Mouse (Mus musculus) kidney, adult 2 months (tissue): Measurements from ENCODE around the gene Sstr3. TPM values are rescaled to one million over a fixed set of nuclear protein-coding genes. Genes with fewer than 3 reads are reported as not detected.

ENCODE experiments used
- DNase-seq: peaks from one replicate; pipeline ENCODE4 v3.0.0; 2021
- H3K27ac ChIP-seq: fragments of 200-500 bp; 2 replicates; pipeline ENCODE4 v1.5.1; 2012; ENCODE audit warnings: low read depth, low read length, control low read depth, inconsistent platforms; ENCODE audit not compliant: insufficient read depth
- H3K27me3 ChIP-seq: fragments of 200-500 bp; replicated peaks from 2 replicates; pipeline ENCODE4 v1.6.1; 2012; ENCODE audit warnings: mild to moderate bottlenecking, moderate library complexity, low read length, inconsistent platforms; ENCODE audit not compliant: control insufficient read depth, insufficient read depth
- H3K36me3 ChIP-seq: fragments of 200-500 bp; 2 replicates; pipeline ENCODE4 v1.6.1; 2012; ENCODE audit warnings: mild to moderate bottlenecking, moderate library complexity, low read length, inconsistent platforms; ENCODE audit not compliant: control insufficient read depth, insufficient read depth
- H3K4me1 ChIP-seq: fragments of 200-500 bp; 2 replicates; pipeline ENCODE4 v1.6.1; 2011; ENCODE audit warnings: low read length; ENCODE audit not compliant: control insufficient read depth, insufficient read depth
- H3K4me3 ChIP-seq: fragments of 200-500 bp; 2 replicates; pipeline ENCODE4 v1.5.1; 2011; ENCODE audit warnings: mild to moderate bottlenecking, low read depth, low read length, control low read depth; ENCODE audit not compliant: insufficient read depth
- CTCF ChIP-seq: fragments of 200-500 bp; conservative IDR thresholded peaks from 2 replicates; pipeline ENCODE4 v1.5.1; 2011; ENCODE audit warnings: low read depth, mild to moderate bottlenecking, control low read depth, low read length, moderate library complexity, mixed read lengths; ENCODE audit not compliant: insufficient read depth, insufficient read length
- POLR2A ChIP-seq: fragments of 200-500 bp; IDR thresholded peaks from one replicate; pipeline ENCODE4 v1.6.1; 2011; ENCODE audit warnings: low read depth, low read length, control low read depth
- WGBS: fragments of 180-500 bp; shearing (Covaris S2); methylation state at CpG from one replicate; pipeline ENCODE4 v1.1.7; 2018; 5-methylcytosine and 5-hydroxymethylcytosine counted together
- polyA plus RNA-seq: library from polyadenylated mRNA; depleted of rRNA; stranded (reverse); fragments of >200 nt; gene quantifications from 2 replicates; pipeline ENCODE4 v1.2.3, GENCODE M21; 2012

Gene Sstr3
- polyA plus RNA-seq, 1 experiment = 0.17 TPM

GRCm38 (mm10) chr15:78535723-78536421, 8.6 kb downstream of the Sstr3 start:
- no peaks in the 10 kb centered on the region for H3K27me3 ChIP-seq
- TF ChIP-seq POLR2A (no peak), CTCF (no peak)
- peaks cover 12% of the 10 kb centered on the region; the same call in 1 of the 2 replicates for H3K4me1 ChIP-seq
- no peak for DNase-seq
- WGBS = 71% methylated on average over 10 of the region's 10 CpGs
- no peak overlapping the region for H3K27ac ChIP-seq
- no peak overlapping the region for H3K4me3 ChIP-seq
- H3K36me3 ChIP-seq = no peaks in the 10 kb centered on the region

- Histone ChIP-seq H3K27me3 (no peaks in the 10 kb centered on the region), H3K27ac (no peak overlapping the region), H3K4me1 (peaks cover 12% of the 10 kb centered on the region; the same call in 1 of the 2 replicates), H3K36me3 (no peaks in the 10 kb centered on the region), H3K4me3 (no peak overlapping the region)
- 66% methylated on average over 10 of the region's 10 CpGs for WGBS
- no peak for TF ChIP-seq POLR2A
- TF ChIP-seq CTCF = no peak
- peak; percentile 63 for DNase-seq
These were observed 11.1 kb downstream of the Sstr3 start for GRCm38 (mm10) chr15:78533346-78533835.

GRCm38 (mm10) chr15:78532566-78533345, 11.7 kb downstream of the Sstr3 start:
- TF ChIP-seq POLR2A = no peak
- TF ChIP-seq CTCF = no peak
- Histone ChIP-seq H3K27ac (no peak overlapping the region), H3K4me1 (peaks cover 12% of the 10 kb centered on the region; the same call in 1 of the 2 replicates), H3K27me3 (no peaks in the 10 kb centered on the region), H3K4me3 (no peak overlapping the region), H3K36me3 (no peaks in the 10 kb centered on the region)
- 48% methylated on average over 10 of the region's 10 CpGs for WGBS
- DNase-seq = no peak

GRCm38 (mm10) chr15:78531901-78532469, 12.5 kb downstream of the Sstr3 start:
- H3K4me1 ChIP-seq = peaks cover 12% of the 10 kb centered on the region; the same call in 1 of the 2 replicates
- peak overlapping the region; percentile 64 for H3K27ac ChIP-seq
- WGBS = under 1% methylated on average over 25 of the region's 25 CpGs
- TF ChIP-seq POLR2A (no peak), CTCF (peak; percentile 90)
- peak; percentile 100 for DNase-seq
- peak overlapping the region; percentile 8; the same call in 1 of the 2 replicates for H3K4me3 ChIP-seq
- H3K36me3 ChIP-seq = no peaks in the 10 kb centered on the region
- H3K27me3 ChIP-seq = no peaks in the 10 kb centered on the region

GRCm38 (mm10) chr15:78531451-78531720, 13.1 kb downstream of the Sstr3 start:
- 65% methylated on average over 4 of the region's 4 CpGs for WGBS

GRCm38 (mm10) chr15:78530671-78531450, 13.6 kb downstream of the Sstr3 start, which contains the start of gene C1qtnf6:
TSS of gene C1qtnf6 (minus strand) at chr15:78531416.
- Histone ChIP-seq H3K4me3 (peak within 1 kb of the TSS; percentile 8; the same call in 1 of the 2 replicates), H3K27me3 (no peaks in the 10 kb centered on the region), H3K27ac (peak within 1 kb of the TSS; percentile 64), H3K36me3 (no peaks in the 10 kb centered on the region), H3K4me1 (peaks cover 12% of the 10 kb centered on the region; the same call in 1 of the 2 replicates)
- DNase-seq = peak; percentile 84
- no peak for TF ChIP-seq POLR2A
- TF ChIP-seq CTCF = no peak
- 45% methylated on average over 17 of the region's 17 CpGs for WGBS

More at GRCm38 (mm10) chr15:78531451-78531720, 13.1 kb downstream of the Sstr3 start:
- H3K36me3 ChIP-seq = no peaks in the 10 kb centered on the region
- DNase-seq = no peak
- H3K4me3 ChIP-seq = no peak overlapping the region
- no peak for TF ChIP-seq CTCF
- TF ChIP-seq POLR2A = no peak
- H3K27me3 ChIP-seq = no peaks in the 10 kb centered on the region
- H3K27ac ChIP-seq = peak overlapping the region; percentile 64
- H3K4me1 ChIP-seq = peaks cover 12% of the 10 kb centered on the region; the same call in 1 of the 2 replicates
